In genomic region chr14:121445194-121445593, GRCm38 (mm10) we compare ENCODE assay signal across 8 mouse cellular contexts. TPM values are rescaled to one million over a fixed set of nuclear protein-coding genes. Genes with fewer than 3 reads are reported as not detected.
DNase-seq lines count a peak whose midpoint lies in the region; ATAC-seq lines count a peak whose summit lies in the region.

No protein-coding gene starts in this region.

- no peaks in the 10 kb centered on the region for H3K27me3 ChIP-seq in hindbrain, embryonic 10.5 days (ENCODE audit: insufficient read depth, poor library complexity, severe bottlenecking)
- H3K27me3 ChIP-seq in midbrain, embryonic 11.5 days (ENCODE audit: control insufficient read depth, insufficient read depth, low read length): no peaks in the 10 kb centered on the region

- DNase-seq in gastrocnemius, adult 18-20 months (ENCODE audit: low spot score): peak; percentile 44
- no peak for DNase-seq in gastrocnemius, adult 8-10 months (ENCODE audit: low spot score in 2 of 2)
- peak; percentile 71 for DNase-seq in hindbrain, embryonic 10.5 days (ENCODE audit: low spot score)
- DNase-seq in left cerebral cortex, postnatal 4 days: peak; percentile 61
- peak; percentile 96 for DNase-seq in midbrain, embryonic 11.5 days (ENCODE audit: low spot score, missing footprints)
- peak; percentile 47 to 52 for DNase-seq in spleen, postnatal 36 days (ENCODE audit: low spot score in 2 of 2)

- 18% methylated on average over 8 of the region's 8 CpGs for WGBS in hindbrain, embryonic 10.5 days
- WGBS in midbrain, embryonic 11.5 days: 21% methylated on average over 8 of the region's 8 CpGs

- intact Hi-C loops in left cerebral cortex, postnatal 4 days (cut with DNase I): no loop called here

- no peaks in the 10 kb centered on the region for H3K9me3 ChIP-seq in hindbrain, embryonic 10.5 days
- H3K9me3 ChIP-seq in midbrain, embryonic 11.5 days (ENCODE audit: control insufficient read depth, low read length): no peaks in the 10 kb centered on the region

- H3K36me3 ChIP-seq in hindbrain, embryonic 10.5 days: no peaks in the 10 kb centered on the region
- H3K36me3 ChIP-seq in midbrain, embryonic 11.5 days (ENCODE audit: control insufficient read depth, insufficient read depth, low read length): no peaks in the 10 kb centered on the region

- no peak overlapping the region for H3K27ac ChIP-seq in hindbrain, embryonic 10.5 days
- H3K27ac ChIP-seq in midbrain, embryonic 11.5 days (ENCODE audit: low read depth, low read length): no peak overlapping the region

- H3K4me2 ChIP-seq in midbrain, embryonic 11.5 days: no peak overlapping the region

- no peak overlapping the region for H3K9ac ChIP-seq in midbrain, embryonic 11.5 days (ENCODE audit: low read length)

- peaks cover 14% of the 10 kb centered on the region; the same call in 1 of the 2 replicates for H3K4me1 ChIP-seq in hindbrain, embryonic 10.5 days (replicated peaks)
- H3K4me1 ChIP-seq in midbrain, embryonic 11.5 days (ENCODE audit: control insufficient read depth, insufficient read depth, low read length): no peaks in the 10 kb centered on the region

- no peak overlapping the region for H3K4me3 ChIP-seq in hindbrain, embryonic 10.5 days
- H3K4me3 ChIP-seq in midbrain, embryonic 11.5 days (ENCODE audit: low read depth, low read length): no peak overlapping the region

- peak; percentile 82 for ATAC-seq in activated CD4-positive, CD25-positive, alpha-beta regulatory T cell, adult 4 months
- peak; percentile 66 for ATAC-seq in erythroblast, adult 5-6 weeks (replicated peaks; ENCODE audit: low FRiP score, poor library complexity, severe bottlenecking)
- ATAC-seq in midbrain, embryonic 11.5 days (ENCODE audit: low FRiP score): peak; percentile 61; the same call in 1 of the 2 replicates

RNA-seq across cellular contexts. Expression of gene Slc15a1, which starts 59.9 kb away (rescaled TPM):
- not detected for total RNA-seq in gastrocnemius, adult 18-20 months (2021)
- total RNA-seq in gastrocnemius, adult 8-10 months (2022): not detected
- polyA plus RNA-seq in activated CD4-positive, CD25-positive, alpha-beta regulatory T cell, adult 4 months (2017; shearing (Covaris generic)): under 1 TPM in 1 of 2 experiments, not detected in 1; 0.34 TPM
- total RNA-seq in erythroblast, adult 5-6 weeks (2015; ENCODE audit: low replicate concordance): not detected in 2 replicates
- not detected in 2 replicates for total RNA-seq in erythroblast, adult 5-6 weeks (2017; ENCODE audit: low replicate concordance)
- polyA plus RNA-seq in hindbrain, embryonic 10.5 days (2016; fragmentation: Nextera tagmentation; extraction: Ambion mirVana): 0.05 and 0.12 TPM in 2 replicates
- under 1 TPM in 1 of 2 experiments, not detected in 1; 0.28 TPM for total RNA-seq in left cerebral cortex, postnatal 4 days (2021)
- polyA plus RNA-seq in midbrain, embryonic 11.5 days (2014; fragmentation: Nextera tagmentation; extraction: Ambion mirVana): not detected in 2 replicates

Comparison
In these comparisons a context has a peak if more than half of its experiments do, and no peak if none do; other contexts are left out.
1. DNase-seq: peak in gastrocnemius, adult 18-20 months (single experiment), hindbrain, embryonic 10.5 days (single experiment), left cerebral cortex, postnatal 4 days (single experiment), midbrain, embryonic 11.5 days (single experiment) and spleen, postnatal 36 days (2 of 2); none in gastrocnemius, adult 8-10 months (0 of 2).
2. Peak in every context shown above with its lines, with median percentiles within 50 percentile points of each other: ATAC-seq.